Mouse (Mus musculus) lung, postnatal 25 days (tissue): ENCODE measurements around the gene Ngly1.

ENCODE experiments used
- DNase-seq: peaks from one replicate; pipeline ENCODE4 v3.0.0; 2022; ENCODE audit warnings: low spot score

Ngly1 gene

GRCm38 (mm10) chr14:16249171-16249874 is at the start of gene Ngly1, which contains the start of gene Oxsm:
TSS of gene Ngly1 (plus strand) at chr14:16249280.
TSS of gene Oxsm (minus strand) at chr14:16249808.
- peak; percentile 84 for DNase-seq

- no peak for DNase-seq
Observed at GRCm38 (mm10) chr14:16200220-16200912, 48.7 kb upstream of the Ngly1 start.

- no peak for DNase-seq
Observed at GRCm38 (mm10) chr14:16200969-16201638, 48.0 kb upstream of the Ngly1 start.

GRCm38 (mm10) chr14:16201673-16202072 is 47.4 kb upstream of the Ngly1 start:
- no peak for DNase-seq

GRCm38 (mm10) chr14:16207722-16208121 is 41.4 kb upstream of the Ngly1 start:
- no peak for DNase-seq

GRCm38 (mm10) chr14:16219015-16219414 is 30.1 kb upstream of the Ngly1 start:
- peak; percentile 24 for DNase-seq

GRCm38 (mm10) chr14:16229395-16229794 is 19.7 kb upstream of the Ngly1 start:
- no peak for DNase-seq

GRCm38 (mm10) chr14:16230581-16230980 is 18.5 kb upstream of the Ngly1 start:
- DNase-seq: no peak

GRCm38 (mm10) chr14:16233515-16233914 is 15.6 kb upstream of the Ngly1 start:
- DNase-seq: no peak

- no peak for DNase-seq
Observed at GRCm38 (mm10) chr14:16236466-16236865, 12.6 kb upstream of the Ngly1 start.

- no peak for DNase-seq
Observed at GRCm38 (mm10) chr14:16242193-16242815, 6.8 kb upstream of the Ngly1 start.

GRCm38 (mm10) chr14:16242947-16243602 is 6.0 kb upstream of the Ngly1 start:
- peak; percentile 92 for DNase-seq

- peak; percentile 81 for DNase-seq
Observed at GRCm38 (mm10) chr14:16243603-16244209, 5.4 kb upstream of the Ngly1 start.

GRCm38 (mm10) chr14:16244370-16244769 is 4.7 kb upstream of the Ngly1 start:
- DNase-seq: no peak

- DNase-seq: no peak
Observed at GRCm38 (mm10) chr14:16245127-16245526, 4.0 kb upstream of the Ngly1 start.

GRCm38 (mm10) chr14:16246340-16246912 is 2.7 kb upstream of the Ngly1 start:
- DNase-seq: no peak

- DNase-seq: peak; percentile 38
Observed at GRCm38 (mm10) chr14:16248135-16248534, 945 bp upstream of the Ngly1 start.

- DNase-seq: no peak
Observed at GRCm38 (mm10) chr14:16248603-16249157, 400 bp upstream of the Ngly1 start.

GRCm38 (mm10) chr14:16250099-16250498 is 1.0 kb downstream of the Ngly1 start:
- no peak for DNase-seq

- no peak for DNase-seq
Observed at GRCm38 (mm10) chr14:16255745-16256144, 6.7 kb downstream of the Ngly1 start.

- peak; percentile 32 for DNase-seq
Observed at GRCm38 (mm10) chr14:16256209-16256608, 7.1 kb downstream of the Ngly1 start.
